ENCODE assay signal across 8 mouse cellular contexts in genomic region chr14:76657784-76658610, GRCm38 (mm10).
DNase-seq lines count a peak whose midpoint lies in the region; ATAC-seq lines count a peak whose summit lies in the region.

No protein-coding gene starts in this region.

- H3K27ac ChIP-seq in hindbrain, embryonic 15.5 days (replicated peaks), result peak overlapping the region; percentile 48
- H3K27ac ChIP-seq in limb, embryonic 15.5 days, result peak overlapping the region; percentile 85

- no peak overlapping the region for H3K4me3 ChIP-seq in hindbrain, embryonic 15.5 days
- no peak overlapping the region for H3K4me3 ChIP-seq in limb, embryonic 15.5 days

- DNase-seq in urinary bladder, postnatal 14 days (ENCODE audit: low spot score), result peak; percentile 55
- no peak for DNase-seq in urinary bladder, postnatal 10 days (ENCODE audit: low spot score)
- DNase-seq in cerebellum, adult 18-20 months, result peak; percentile 23 to 49
- peak; percentile 71 for DNase-seq in forelimb bud, embryonic 11.5 days (ENCODE audit: low read depth, low spot score)
- peak; percentile 33 for DNase-seq in ovary, postnatal 14 days (ENCODE audit: low spot score)

- H3K4me2 ChIP-seq in hindbrain, embryonic 15.5 days, result no peak overlapping the region
- H3K4me2 ChIP-seq in limb, embryonic 15.5 days, result no peak overlapping the region

- WGBS in hindbrain, embryonic 15.5 days, result 36% methylated on average over 9 of the region's 9 CpGs
- WGBS in limb, embryonic 15.5 days, result 37% methylated on average over 9 of the region's 9 CpGs

- H3K4me1 ChIP-seq in hindbrain, embryonic 15.5 days (replicated peaks), result peaks cover 20% of the 10 kb centered on the region
- H3K4me1 ChIP-seq in limb, embryonic 15.5 days, result peaks cover 33% of the 10 kb centered on the region

- ATAC-seq in hindbrain, embryonic 15.5 days (ENCODE audit: low FRiP score, low read depth), result peak; percentile 80
- peak; percentile 16; the same call in 1 of the 2 replicates for ATAC-seq in limb, embryonic 15.5 days (ENCODE audit: insufficient number of reproducible peaks, low FRiP score, low TSS enrichment, low read depth)
- no peak for ATAC-seq in monocyte, adult 5-6 weeks (replicated peaks; ENCODE audit: insufficient number of reproducible peaks, low FRiP score, low TSS enrichment, poor library complexity, severe bottlenecking)

- no peaks in the 10 kb centered on the region for H3K36me3 ChIP-seq in hindbrain, embryonic 15.5 days
- no peaks in the 10 kb centered on the region for H3K36me3 ChIP-seq in limb, embryonic 15.5 days

- no peaks in the 10 kb centered on the region for H3K9me3 ChIP-seq in hindbrain, embryonic 15.5 days
- H3K9me3 ChIP-seq in limb, embryonic 15.5 days, result no peaks in the 10 kb centered on the region

- no peak overlapping the region for H3K9ac ChIP-seq in hindbrain, embryonic 15.5 days
- H3K9ac ChIP-seq in limb, embryonic 15.5 days, result no peak overlapping the region

- no peaks in the 10 kb centered on the region for H3K27me3 ChIP-seq in hindbrain, embryonic 15.5 days
- no peaks in the 10 kb centered on the region for H3K27me3 ChIP-seq in limb, embryonic 15.5 days
